Comparison of ENCODE assay signal across 24 mouse cellular contexts in the genomic region with DNA sequence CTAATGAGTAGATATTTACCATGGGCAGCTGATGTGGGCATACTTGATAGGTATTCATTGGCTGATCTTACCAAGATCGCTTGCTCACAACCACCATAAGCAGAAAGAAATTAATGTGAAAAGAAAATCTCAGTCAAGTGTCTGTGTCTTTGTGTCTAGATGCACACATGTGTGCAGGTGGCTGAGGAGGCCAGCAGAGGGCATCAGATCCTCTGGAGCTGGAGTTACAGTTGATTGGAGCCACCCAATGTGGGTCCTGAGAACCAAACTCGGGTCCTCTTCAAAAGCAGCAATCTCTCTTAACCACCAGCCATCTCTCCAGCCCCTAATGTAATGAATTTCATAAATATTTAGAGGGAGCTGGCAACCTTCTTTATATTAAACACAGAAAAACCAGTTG.
DNase-seq lines count a peak whose midpoint lies in the region; ATAC-seq and TF ChIP-seq lines count a peak whose summit lies in the region.
"Had no signal": no experiment of that assay in that cellular context is flagged by ENCODE, and none has a peak within 500 bp of the region (broad histone marks: within the 10 kb centered on the region; RNA-seq: fewer than 3 reads in every experiment).

No protein-coding gene starts in this region.

- intact Hi-C loops in heart, adult 2 months (cut with DNase I) = no loop called here
- intact Hi-C loops in heart, postnatal 25 days (cut with DNase I) = no loop called here

- ATAC-seq in liver, postnatal 0 days = no peak
- 0 out of 2 replicates have a peak, but pooled peaks have one; percentile 42 for ATAC-seq in erythroblast, adult 5-6 weeks (replicated peaks; ENCODE audit: low FRiP score, poor library complexity, severe bottlenecking)

- H3K4me3 ChIP-seq in heart, adult 2 months = no peak overlapping the region
- H3K4me3 ChIP-seq in liver, postnatal 0 days (ENCODE audit: low read depth, low read length) = no peak overlapping the region
- H3K4me3 ChIP-seq in ES-Bruce4 (ENCODE audit: low read depth, low read length) = no peak overlapping the region
- H3K4me3 ChIP-seq: embryonic facial prominence, embryonic 12.5 days; heart, embryonic 10.5 days; limb, embryonic 15.5 days; neural tube, embryonic 15.5 days had no signal

- TF ChIP-seq EP300 in heart, adult 2 months (IDR thresholded peaks at IDR 0.05; ENCODE audit: insufficient read depth, low read depth, low read length) = no peak
- no peak for TF ChIP-seq EP300 in liver, postnatal 0 days (IDR thresholded peaks at IDR 0.05; ENCODE audit: low read depth)
- no peak for TF ChIP-seq EP300 in ES-Bruce4 (IDR thresholded peaks at IDR 0.05; ENCODE audit: insufficient read depth, low read depth, low read length)

- H3K27me3 ChIP-seq in heart, adult 2 months (ENCODE audit: control insufficient read depth, insufficient read depth, low read length) = no peaks in the 10 kb centered on the region
- no peaks in the 10 kb centered on the region for H3K27me3 ChIP-seq in liver, postnatal 0 days (ENCODE audit: insufficient read depth, low read length)
- no peaks in the 10 kb centered on the region for H3K27me3 ChIP-seq in ES-Bruce4 (ENCODE audit: control insufficient read depth, insufficient read depth, low read length, poor library complexity, severe bottlenecking)
- H3K27me3 ChIP-seq: embryonic facial prominence, embryonic 12.5 days; limb, embryonic 15.5 days; neural tube, embryonic 15.5 days had no signal

- TF ChIP-seq CTCF in heart, adult 2 months (IDR thresholded peaks at IDR 0.05) = peak; percentile 27
- TF ChIP-seq CTCF in liver, postnatal 0 days (IDR thresholded peaks at IDR 0.05; ENCODE audit: low read depth) = peak; percentile 46
- peak; percentile 61 for TF ChIP-seq CTCF in ES-Bruce4 (IDR thresholded peaks at IDR 0.05; ENCODE audit: low read depth, low read length)

- no peak overlapping the region for H3K4me2 ChIP-seq in liver, postnatal 0 days (ENCODE audit: low read depth, low read length)
- H3K4me2 ChIP-seq: embryonic facial prominence, embryonic 12.5 days; hindbrain, embryonic 14.5 days; limb, embryonic 15.5 days; neural tube, embryonic 15.5 days had no signal

- no peak for TF ChIP-seq POLR2A in heart, adult 2 months (IDR thresholded peaks at IDR 0.05; ENCODE audit: insufficient read depth, low read depth, low read length)
- TF ChIP-seq POLR2A in ES-Bruce4 (IDR thresholded peaks at IDR 0.05; ENCODE audit: insufficient read depth, low read length) = no peak

- no peak overlapping the region for H3K9ac ChIP-seq in heart, adult 2 months (ENCODE audit: low read depth, low read length)
- no peak overlapping the region for H3K9ac ChIP-seq in liver, postnatal 0 days (replicated peaks)
- H3K9ac ChIP-seq in ES-Bruce4 (ENCODE audit: low read depth, poor library complexity, severe bottlenecking) = no peak overlapping the region
- H3K9ac ChIP-seq: embryonic facial prominence, embryonic 12.5 days; hindbrain, embryonic 14.5 days; limb, embryonic 15.5 days; neural tube, embryonic 15.5 days had no signal

- H3K27ac ChIP-seq in heart, adult 2 months = no peak overlapping the region
- H3K27ac ChIP-seq in liver, postnatal 0 days (ENCODE audit: low read depth) = no peak overlapping the region
- H3K27ac ChIP-seq in ES-Bruce4 (ENCODE audit: insufficient read depth, low read length) = no peak overlapping the region
- H3K27ac ChIP-seq: embryonic facial prominence, embryonic 12.5 days; heart, embryonic 10.5 days; hindbrain, embryonic 14.5 days; limb, embryonic 15.5 days; neural tube, embryonic 15.5 days had no signal

- no peaks in the 10 kb centered on the region for H3K36me3 ChIP-seq in heart, adult 2 months (ENCODE audit: control insufficient read depth, insufficient read depth, low read length)
- H3K36me3 ChIP-seq in liver, postnatal 0 days (replicated peaks; ENCODE audit: insufficient read depth, low read length) = no peaks in the 10 kb centered on the region
- no peaks in the 10 kb centered on the region for H3K36me3 ChIP-seq in ES-Bruce4 (ENCODE audit: control insufficient read depth, insufficient read depth, low read length, poor library complexity, severe bottlenecking)
- H3K36me3 ChIP-seq: embryonic facial prominence, embryonic 12.5 days; heart, embryonic 10.5 days; limb, embryonic 15.5 days; neural tube, embryonic 15.5 days had no signal

- no peaks in the 10 kb centered on the region for H3K79me2 ChIP-seq in heart, adult 2 months (replicated peaks; ENCODE audit: control insufficient read depth, insufficient read depth, low read length)

- no peak for DNase-seq in heart, adult 2 months
- DNase-seq in heart, postnatal 25 days (ENCODE audit: low spot score) = no peak
- DNase-seq in liver, postnatal 0 days = no peak
- no peak for DNase-seq in liver
- DNase-seq in cerebellum, adult 11-12 months = no peak
- no peak for DNase-seq in thymus, postnatal 0 days (ENCODE audit: low spot score)
- DNase-seq: adrenal gland, postnatal 14 days; B cell, adult 2 months; cerebellum, adult 8-10 months; gastrocnemius, postnatal 10 days; heart, postnatal 14 days; kidney, adult 18-20 months; kidney, postnatal 4 days; lung, postnatal 14 days; retina, postnatal 1 day; right cerebral cortex, postnatal 4 days; thymus, adult 18-20 months had no signal

- no peaks in the 10 kb centered on the region for H3K9me3 ChIP-seq in liver, postnatal 0 days (ENCODE audit: low read length)
- no peaks in the 10 kb centered on the region for H3K9me3 ChIP-seq in ES-Bruce4 (replicated peaks; ENCODE audit: control insufficient read depth, insufficient read depth, low read length, poor library complexity, severe bottlenecking)
- H3K9me3 ChIP-seq: embryonic facial prominence, embryonic 12.5 days; heart, embryonic 10.5 days; limb, embryonic 15.5 days; neural tube, embryonic 15.5 days had no signal

- H3K4me1 ChIP-seq in heart, adult 2 months (ENCODE audit: control insufficient read depth, insufficient read depth, low read length) = peaks cover 5% of the 10 kb centered on the region
- no peaks in the 10 kb centered on the region for H3K4me1 ChIP-seq in liver, postnatal 0 days (ENCODE audit: insufficient read depth)
- H3K4me1 ChIP-seq in ES-Bruce4 (ENCODE audit: control insufficient read depth, insufficient read depth, low read length) = no peaks in the 10 kb centered on the region

- WGBS in heart, adult 2 months = 95% methylated on average over 2 of the region's 2 CpGs
- 83% methylated on average over 2 of the region's 2 CpGs for WGBS in liver, postnatal 0 days (ENCODE audit: insufficient replicate concordance)
